Mouse (Mus musculus) forebrain, postnatal 0 days (tissue): ENCODE data around the gene Ang5. TPM values are rescaled to one million over a fixed set of nuclear protein-coding genes. Genes with fewer than 3 reads are reported as not detected.
A peak's percentile ranks its signal among the peaks of the same experiment; 100 is the strongest.
"Not testable (repeated sequence)": the region's sequence is repeated elsewhere in the genome, so short reads cannot be mapped to it uniquely, and the experiment has no call there.

ENCODE experiments used
- ATAC-seq: fragments of 200-750 bp; cut with Nextera tagmentation; 2 replicates; pipeline ENCODE4 v1.8.0; 2017; ENCODE audit warnings: mild to moderate bottlenecking, moderate library complexity
- DNase-seq: peaks from one replicate; pipeline ENCODE4 v3.0.0-alpha.2; 2015
- H3K27ac ChIP-seq: fragments of 300-500 bp; sonication (generic); 2 replicates; pipeline ENCODE4 v1.5.1; 2014; ENCODE audit warnings: low read depth, mild to moderate bottlenecking, antibody characterized with exemption, low read length, moderate library complexity, mixed read lengths
- H3K27me3 ChIP-seq: fragments of 300-500 bp; sonication (generic); 2 replicates; pipeline ENCODE4 v1.6.1; 2014; ENCODE audit warnings: mild to moderate bottlenecking, low read length, mixed read lengths; ENCODE audit not compliant: insufficient read depth
- H3K36me3 ChIP-seq: fragments of 300-500 bp; sonication (generic); 2 replicates; pipeline ENCODE4 v1.6.1; 2014; ENCODE audit warnings: mild to moderate bottlenecking, moderate library complexity; ENCODE audit not compliant: insufficient read depth
- H3K4me1 ChIP-seq: fragments of 300-500 bp; sonication (generic); 2 replicates; pipeline ENCODE4 v1.6.1; 2014; ENCODE audit warnings: antibody characterized with exemption; ENCODE audit not compliant: insufficient read depth
- H3K4me2 ChIP-seq: fragments of 300-500 bp; sonication (generic); 2 replicates; pipeline ENCODE4 v1.6.1; 2014; ENCODE audit warnings: low read depth, mild to moderate bottlenecking, moderate library complexity
- H3K4me3 ChIP-seq: fragments of 300-500 bp; sonication (generic); 2 replicates; pipeline ENCODE4 v1.5.1; 2014; ENCODE audit warnings: low read depth, low read length, mixed read lengths
- H3K9ac ChIP-seq: fragments of 300-500 bp; sonication (generic); 2 replicates; pipeline ENCODE4 v1.6.1; 2014; ENCODE audit warnings: mild to moderate bottlenecking
- H3K9me3 ChIP-seq: fragments of 300-500 bp; sonication (generic); 2 replicates; pipeline ENCODE4 v1.6.1; 2016; ENCODE audit warnings: low read length
- CTCF ChIP-seq: sonication (generic); IDR thresholded peaks from 2 replicates; pipeline ENCODE4 v1.5.1; 2016; ENCODE audit warnings: antibody characterized with exemption, control low read depth, low read depth
- WGBS: fragments of 180-500 bp; shearing (Covaris S2); extraction: QIAGEN DNeasy Blood & Tissue Kit; methylation state at CpG from one replicate; pipeline ENCODE4 v1.1.7; 2014; 5-methylcytosine and 5-hydroxymethylcytosine counted together
- polyA plus RNA-seq: library from polyadenylated mRNA; unstranded; fragments of >200 nt; fragmentation: Nextera tagmentation; extraction: Ambion mirVana; gene quantifications from 2 replicates; pipeline ENCODE4 v1.2.1, GENCODE M21; 2015
- total RNA-seq: library from RNA; depleted of rRNA; stranded (reverse); fragments of >200 nt; gene quantifications from 2 replicates; pipeline ENCODE4 v1.2.3, GENCODE M21; 2014

Ang5 gene
- total and polyA plus RNA-seq, 2 experiments from 2014 or later, result not detected

GRCm38 (mm10) chr14:43983454-43983853 is 26.6 kb downstream of the Ang5 start:
- 65% methylated on average over 4 of the region's 4 CpGs for WGBS
- no peak for ATAC-seq
- no peak for TF ChIP-seq CTCF

GRCm38 (mm10) chr14:43983897-43984296 is 27.0 kb downstream of the Ang5 start:
- peak; percentile 88 for ATAC-seq
- no peak overlapping the region for H3K4me2 ChIP-seq

More at GRCm38 (mm10) chr14:43983454-43983853, 26.6 kb downstream of the Ang5 start:
- H3K9me3 ChIP-seq, result no peaks in the 10 kb centered on the region
- no peak for DNase-seq
- no peaks in the 10 kb centered on the region for H3K36me3 ChIP-seq
- H3K4me3 ChIP-seq, result no peak overlapping the region
- H3K4me2 ChIP-seq, result no peak overlapping the region
- no peaks in the 10 kb centered on the region for H3K27me3 ChIP-seq
- H3K27ac ChIP-seq, result no peak overlapping the region
- no peak overlapping the region for H3K9ac ChIP-seq
- no peaks in the 10 kb centered on the region for H3K4me1 ChIP-seq

GRCm38 (mm10) chr14:43986147-43986546 is 29.3 kb downstream of the Ang5 start:
- H3K9me3 ChIP-seq, result no peaks in the 10 kb centered on the region
- no peak overlapping the region for H3K27ac ChIP-seq
- TF ChIP-seq CTCF, result no peak
- WGBS, result 95% methylated on average over 2 of the region's 2 CpGs
- no peaks in the 10 kb centered on the region for H3K36me3 ChIP-seq
- no peak for DNase-seq
- no peak overlapping the region for H3K9ac ChIP-seq
- ATAC-seq, result no peak
- no peak overlapping the region for H3K4me3 ChIP-seq
- no peak overlapping the region for H3K4me2 ChIP-seq
- no peaks in the 10 kb centered on the region for H3K4me1 ChIP-seq
- H3K27me3 ChIP-seq, result no peaks in the 10 kb centered on the region

More at GRCm38 (mm10) chr14:43983897-43984296, 27.0 kb downstream of the Ang5 start:
- Histone ChIP-seq H3K27me3 (no peaks in the 10 kb centered on the region), H3K36me3 (no peaks in the 10 kb centered on the region), H3K4me3 (no peak overlapping the region), H3K9ac (no peak overlapping the region), H3K9me3 (no peaks in the 10 kb centered on the region), H3K4me1 (no peaks in the 10 kb centered on the region), H3K27ac (no peak overlapping the region)
- peak; percentile 48 for DNase-seq
- WGBS, result 2% methylated on average over 3 of the region's 4 CpGs
- TF ChIP-seq CTCF, result peak; percentile 69

GRCm38 (mm10) chr14:43987404-43987803 is 30.5 kb downstream of the Ang5 start:
- ATAC-seq (peak; percentile 10; the same call in 1 of the 2 replicates), DNase-seq (peak; percentile 38)
- H3K9me3 ChIP-seq, H3K4me1 ChIP-seq, H3K27ac ChIP-seq, H3K9ac ChIP-seq, H3K4me3 ChIP-seq, H3K27me3 ChIP-seq, H3K36me3 ChIP-seq, H3K4me2 ChIP-seq: not testable (repeated sequence)
- TF ChIP-seq CTCF, result peak; percentile 65
- 18% methylated on average over 5 of the region's 5 CpGs for WGBS

GRCm38 (mm10) chr14:43998455-43999000 is 41.7 kb downstream of the Ang5 start:
- not testable (repeated sequence) for H3K9me3 ChIP-seq, H3K27ac ChIP-seq, H3K9ac ChIP-seq, H3K27me3 ChIP-seq, ATAC-seq, DNase-seq, H3K36me3 ChIP-seq, H3K4me2 ChIP-seq, H3K4me1 ChIP-seq, H3K4me3 ChIP-seq
- 78% methylated on average over 2 of the region's 2 CpGs for WGBS

GRCm38 (mm10) chr14:44001600-44001999 is 44.7 kb downstream of the Ang5 start:
- H3K27me3 ChIP-seq, result no peaks in the 10 kb centered on the region
- ATAC-seq, result no peak
- H3K9me3 ChIP-seq, result no peaks in the 10 kb centered on the region
- H3K4me2 ChIP-seq, result no peak overlapping the region
- no peak for TF ChIP-seq CTCF
- H3K27ac ChIP-seq, result no peak overlapping the region
- H3K4me1 ChIP-seq, result no peaks in the 10 kb centered on the region
- no peak overlapping the region for H3K4me3 ChIP-seq
- H3K36me3 ChIP-seq, result no peaks in the 10 kb centered on the region
- WGBS, result 84% methylated on average over 3 of the region's 3 CpGs
- DNase-seq, result no peak
- no peak overlapping the region for H3K9ac ChIP-seq

GRCm38 (mm10) chr14:44002169-44002568 is 45.3 kb downstream of the Ang5 start, which contains the start of gene Ang6:
Gene Ang6 (minus strand): TSS chr14:44002269.
- DNase-seq (no peak), ATAC-seq (no peak)
- 76% methylated on average over 1 of the region's 1 CpGs for WGBS
- Histone ChIP-seq H3K36me3 (no peaks in the 10 kb centered on the region), H3K9ac (no peak within 1 kb of the TSS), H3K9me3 (no peaks in the 10 kb centered on the region), H3K27me3 (no peaks in the 10 kb centered on the region), H3K4me1 (no peaks in the 10 kb centered on the region), H3K27ac (no peak within 1 kb of the TSS), H3K4me3 (no peak within 1 kb of the TSS), H3K4me2 (no peak within 1 kb of the TSS)
- no peak for TF ChIP-seq CTCF

GRCm38 (mm10) chr14:44008021-44008420 is 51.2 kb downstream of the Ang5 start:
- ATAC-seq, H3K4me1 ChIP-seq, H3K4me3 ChIP-seq, H3K27ac ChIP-seq, H3K36me3 ChIP-seq, H3K4me2 ChIP-seq, H3K9me3 ChIP-seq, H3K9ac ChIP-seq, DNase-seq, H3K27me3 ChIP-seq: not testable (repeated sequence)
- no CpG with 5 or more reads among the region's 1 CpGs for WGBS

- WGBS, result 70% methylated on average over 2 of the region's 2 CpGs
- not testable (repeated sequence) for H3K9ac ChIP-seq
Measured at GRCm38 (mm10) chr14:44009686-44010085, 52.8 kb downstream of the Ang5 start.

More at GRCm38 (mm10) chr14:44009686-44010085, 52.8 kb downstream of the Ang5 start:
- H3K4me3 ChIP-seq, H3K4me1 ChIP-seq, DNase-seq, H3K36me3 ChIP-seq, H3K4me2 ChIP-seq, H3K9me3 ChIP-seq, ATAC-seq, H3K27ac ChIP-seq, H3K27me3 ChIP-seq: not testable (repeated sequence)
